Mouse (Mus musculus) spleen, postnatal 14 days (tissue): ENCODE measurements around the gene Foxo3.

ENCODE experiments used
- DNase-seq, 2 experiments: peaks; one replicate each; pipeline ENCODE4 v3.0.0; 2021 to 2022; ENCODE audit warnings: low spot score in 2 of 2

Foxo3 gene

DNA sequence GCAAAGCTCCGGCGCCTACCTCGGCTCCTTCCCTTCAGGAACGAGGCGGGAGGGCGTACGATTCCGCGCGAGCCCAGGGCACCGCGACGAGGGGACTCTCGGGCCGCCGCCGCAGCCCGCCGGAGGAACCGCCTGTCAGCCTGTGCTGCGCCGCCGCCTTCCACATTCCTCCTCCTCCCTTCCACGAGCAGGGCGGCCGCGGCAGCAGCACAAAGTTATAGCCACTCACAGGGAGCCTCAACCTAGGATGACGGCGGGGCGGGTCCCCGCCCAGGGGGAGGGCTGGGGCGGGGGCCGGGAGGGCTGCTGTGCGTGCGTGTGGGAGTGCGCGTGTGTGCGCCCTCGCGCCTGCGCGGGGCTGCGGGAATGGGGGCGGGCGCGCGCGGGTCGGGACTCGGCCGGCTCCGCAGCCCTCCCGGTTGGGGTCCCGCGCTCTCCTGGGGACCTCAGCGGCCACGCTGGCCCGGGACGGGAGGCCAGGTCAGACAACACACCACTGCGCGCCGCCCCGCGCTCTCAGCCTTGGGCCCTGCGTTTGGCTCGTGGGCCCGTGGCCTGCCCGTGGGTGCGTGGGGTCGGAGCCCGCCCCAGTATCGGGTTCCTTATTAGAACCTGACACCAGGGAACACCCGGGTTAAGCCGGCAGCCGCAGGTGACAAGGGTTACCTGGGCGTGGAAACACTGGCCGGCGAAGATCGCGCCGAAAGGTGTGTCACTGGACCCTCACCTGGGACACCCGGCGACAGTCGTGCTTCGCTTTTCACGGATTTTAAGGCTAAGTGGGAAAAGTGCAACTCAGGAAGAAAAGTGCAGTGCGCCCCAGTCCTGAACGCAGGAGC lies at the start of gene Foxo3:
Foxo3 (minus strand) TSS at position 249 of the 839 bp plus-strand sequence.
- DNase-seq, result peak; percentile 80 to 83

DNA sequence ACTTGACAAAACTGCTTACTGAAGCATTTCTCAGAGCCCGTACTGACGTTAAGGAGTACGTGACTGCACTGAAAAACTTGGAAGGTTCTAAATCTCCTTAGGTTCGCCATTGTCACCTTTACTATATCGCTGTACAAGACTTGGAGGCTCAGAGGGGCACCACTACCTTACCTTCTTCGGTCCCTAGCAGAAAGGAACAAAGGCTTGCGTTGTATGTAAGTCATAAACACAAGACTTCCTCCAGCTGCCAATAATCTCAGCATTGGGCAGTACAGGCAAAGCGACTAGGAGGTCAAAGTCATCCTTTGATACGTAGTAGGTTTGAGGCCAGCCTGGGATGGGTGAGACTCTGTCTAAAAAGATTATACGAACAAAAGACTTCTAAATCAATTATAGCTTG lies 48.8 kb upstream of the Foxo3 start:
- no peak for DNase-seq

DNA sequence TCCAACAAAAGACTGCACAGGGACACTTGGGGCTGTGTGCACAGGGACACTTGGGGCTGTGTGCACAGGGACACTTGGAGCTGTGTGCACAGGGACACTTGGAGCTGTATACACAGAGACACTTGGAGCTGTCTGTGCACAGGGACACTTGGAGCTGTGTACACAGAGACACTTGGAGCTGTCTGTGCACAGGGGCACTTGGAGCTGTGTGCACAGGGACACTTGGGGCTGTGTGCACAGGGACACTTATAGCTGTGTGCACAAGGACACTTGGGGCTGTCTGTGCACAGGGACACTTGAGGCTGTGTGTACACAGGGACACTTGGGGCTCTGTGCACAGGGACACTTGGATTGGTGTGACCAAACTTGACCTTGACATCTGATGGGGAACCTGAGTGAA lies 47.4 kb upstream of the Foxo3 start:
- no peak for DNase-seq

DNA sequence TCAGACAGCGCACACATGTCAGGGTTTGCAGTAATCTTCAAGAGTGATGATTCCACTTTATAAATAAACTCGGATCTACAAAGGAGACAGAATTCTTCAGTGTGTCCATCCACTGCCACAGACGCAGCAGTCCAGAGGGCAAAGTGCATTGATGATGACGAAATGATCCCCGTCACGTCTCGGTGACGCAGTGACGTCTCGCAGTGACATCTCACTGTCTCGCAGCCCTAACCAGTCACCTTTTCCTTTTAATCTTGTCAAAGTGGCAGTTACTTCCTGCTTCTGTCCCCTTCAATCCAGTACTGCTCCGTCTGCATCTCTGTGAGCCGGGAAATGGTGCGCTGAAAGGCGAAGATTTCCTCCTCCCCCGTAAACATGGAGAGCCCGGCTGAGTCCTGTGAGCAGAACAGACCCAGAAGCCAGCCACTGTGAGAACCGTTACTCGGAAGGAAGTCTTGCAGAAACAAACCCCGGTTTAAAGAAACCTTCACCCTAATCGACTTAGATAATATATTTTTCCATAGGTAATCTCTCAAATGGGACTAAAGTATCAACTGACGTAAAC lies 36.7 kb upstream of the Foxo3 start:
- no peak for DNase-seq

DNA sequence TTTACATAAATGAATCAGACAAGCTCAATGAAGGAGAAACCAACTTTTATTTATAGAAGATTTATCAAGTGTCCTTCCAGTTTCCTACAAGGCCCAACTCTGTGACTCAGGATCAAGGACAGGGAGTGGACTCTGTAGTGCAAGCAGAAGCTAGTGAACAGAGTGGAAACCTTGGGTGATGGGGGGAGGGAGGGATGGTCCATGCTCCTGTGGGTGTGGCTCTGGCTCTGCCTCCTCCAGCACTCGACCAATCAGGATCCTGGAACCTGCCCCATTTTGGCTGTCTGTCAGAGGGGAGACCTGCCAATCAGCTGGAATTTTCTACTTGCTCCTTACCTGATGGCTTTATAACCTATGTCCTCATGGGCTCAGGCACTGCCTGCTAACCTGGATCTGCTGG lies 36.0 kb upstream of the Foxo3 start:
- no peak for DNase-seq

DNA sequence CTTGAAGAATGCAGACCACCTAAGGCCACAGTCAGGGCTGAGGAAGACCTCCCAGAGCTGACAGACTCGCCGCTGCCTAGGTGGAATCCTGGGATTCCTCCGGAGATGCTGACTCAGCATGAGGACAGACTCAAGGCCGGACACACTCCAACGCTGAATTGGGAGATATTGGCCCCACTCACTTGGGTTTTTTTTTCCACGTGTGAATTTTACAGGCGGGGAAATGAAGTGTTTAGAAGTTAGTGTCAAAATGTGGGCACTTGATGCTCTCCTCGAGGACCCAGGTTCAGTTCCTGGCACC lies 32.1 kb upstream of the Foxo3 start:
- DNase-seq, result no peak

DNA sequence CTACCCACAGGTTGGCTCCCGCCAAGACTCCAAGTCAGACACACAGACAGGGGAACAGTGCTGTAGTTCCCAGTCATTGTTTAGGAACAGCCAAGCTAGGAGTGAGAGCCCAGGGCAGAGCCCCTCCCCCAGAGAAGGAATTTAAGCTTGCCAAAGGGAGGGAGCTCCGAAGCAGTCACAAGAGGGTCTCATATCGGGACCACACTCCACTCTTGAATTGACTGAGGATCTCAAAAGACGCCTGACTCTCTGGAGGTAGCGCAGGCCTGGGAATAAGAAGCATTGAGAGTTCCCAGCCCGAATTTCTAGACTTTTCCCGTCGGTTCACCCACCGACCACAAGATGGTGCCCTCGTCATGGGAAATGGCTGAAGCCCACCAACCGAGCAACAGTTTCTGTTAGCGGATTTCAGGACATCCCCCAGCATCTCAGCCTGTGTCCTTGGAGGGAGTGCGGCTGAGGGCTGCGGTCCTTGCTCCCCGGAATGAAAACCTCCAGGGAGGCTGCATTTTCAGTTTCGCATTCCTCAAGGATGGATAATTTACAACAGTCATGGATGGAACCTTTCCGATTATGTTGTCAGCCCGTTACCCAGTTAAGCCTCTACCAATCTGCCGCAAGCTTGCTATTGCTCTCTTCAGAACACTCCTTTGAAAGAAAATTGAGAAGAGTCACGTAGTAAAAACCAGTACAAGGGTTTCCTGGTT lies 31.6 kb upstream of the Foxo3 start:
- DNase-seq, result peak; percentile 21 to 48

DNA sequence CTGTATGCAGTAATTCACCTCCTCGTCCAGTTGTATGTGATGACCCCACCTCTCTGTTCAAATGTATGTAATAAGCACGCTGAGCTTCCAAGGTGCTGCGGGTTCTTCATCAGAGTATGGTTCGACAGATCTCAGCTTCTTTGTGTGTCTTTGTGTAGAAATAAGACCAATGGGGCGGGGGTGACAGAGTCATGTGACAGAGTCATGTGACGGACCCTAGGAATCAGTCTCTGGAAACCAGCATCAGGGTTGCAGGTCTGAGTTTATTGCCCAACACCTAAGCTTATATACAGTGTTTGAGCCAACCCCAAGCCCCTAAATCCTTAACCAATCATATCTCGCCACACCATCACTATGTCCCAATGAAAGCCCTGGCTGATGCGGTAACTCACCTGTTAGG lies 29.9 kb upstream of the Foxo3 start:
- no peak for DNase-seq

DNA sequence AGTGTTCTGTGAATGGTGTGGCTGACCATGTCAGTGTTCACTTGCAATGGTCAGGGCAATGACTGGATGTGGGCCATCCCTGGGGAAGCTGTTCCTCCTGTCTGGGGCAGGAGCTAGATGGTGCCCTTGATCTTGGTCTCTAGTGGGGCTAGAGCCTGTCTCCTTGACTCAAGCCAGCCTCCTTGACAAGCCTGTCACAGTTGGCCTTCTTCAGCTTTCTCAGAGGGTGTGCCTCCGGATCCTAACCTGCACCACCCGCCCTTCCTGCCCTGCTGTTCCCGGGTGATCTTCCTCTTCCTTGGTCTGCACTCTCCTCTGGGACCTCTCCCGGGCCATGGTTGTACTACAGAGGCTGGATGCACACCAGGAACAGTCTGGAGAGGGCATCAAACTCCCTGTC lies 24.2 kb upstream of the Foxo3 start:
- no peak for DNase-seq

DNA sequence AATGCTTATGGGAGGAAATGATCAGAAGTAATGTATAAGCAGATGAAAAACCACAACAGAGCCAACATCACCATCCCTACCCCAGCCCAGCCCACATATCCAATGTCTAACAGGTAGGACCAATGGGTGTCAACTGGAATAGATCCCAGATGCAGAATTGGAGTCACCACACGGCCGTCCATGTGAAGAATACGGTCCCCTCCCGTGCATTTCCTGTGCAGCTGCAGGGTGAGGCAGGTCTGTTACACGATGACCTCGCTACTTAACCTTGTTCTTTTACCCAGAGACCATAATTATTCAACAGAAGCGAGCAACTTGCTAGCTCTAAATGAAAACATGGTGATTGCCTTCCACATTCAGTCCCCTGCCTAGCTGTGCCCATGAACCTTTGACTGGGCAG lies 23.4 kb upstream of the Foxo3 start:
- DNase-seq, result no peak

DNA sequence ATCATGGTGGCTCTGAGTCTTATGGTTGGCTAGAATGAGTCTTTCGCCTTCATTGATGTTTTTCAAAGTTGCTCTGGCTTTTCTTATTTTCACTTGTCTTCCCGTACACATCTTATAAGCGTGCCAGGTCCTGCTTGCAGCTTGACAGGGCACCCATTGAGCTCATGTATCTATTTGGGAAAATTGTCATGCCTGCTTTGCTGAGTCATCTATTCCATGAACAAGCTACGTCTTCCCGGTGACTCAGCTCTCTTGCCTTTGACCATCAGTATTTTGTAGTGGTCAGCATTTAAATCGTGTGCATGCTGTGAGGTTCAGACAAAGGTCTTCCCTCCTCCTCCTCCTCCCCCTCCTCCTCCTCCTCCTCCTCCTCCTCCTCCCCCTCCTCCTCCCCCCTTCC lies 22.9 kb upstream of the Foxo3 start:
- DNase-seq, result no peak

DNA sequence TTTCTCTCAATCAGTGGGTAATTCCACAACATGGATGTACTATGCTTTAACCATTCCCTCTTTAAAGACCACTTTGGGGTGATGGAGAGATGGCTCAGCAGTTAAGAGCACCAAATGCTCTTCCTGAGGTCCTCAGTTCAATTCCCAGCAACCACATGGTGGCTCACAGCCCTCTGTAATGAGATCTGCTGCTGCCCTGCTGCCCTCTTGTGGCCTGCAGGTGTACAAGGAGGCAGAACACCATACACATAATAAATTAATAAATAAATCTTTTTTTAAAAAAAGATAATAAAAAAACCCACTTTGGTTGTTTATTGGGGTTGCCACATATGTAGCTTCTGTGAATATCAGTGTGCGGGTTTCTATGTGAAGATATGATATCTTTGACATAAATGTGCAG lies 21.4 kb upstream of the Foxo3 start:
- DNase-seq, result no peak

DNA sequence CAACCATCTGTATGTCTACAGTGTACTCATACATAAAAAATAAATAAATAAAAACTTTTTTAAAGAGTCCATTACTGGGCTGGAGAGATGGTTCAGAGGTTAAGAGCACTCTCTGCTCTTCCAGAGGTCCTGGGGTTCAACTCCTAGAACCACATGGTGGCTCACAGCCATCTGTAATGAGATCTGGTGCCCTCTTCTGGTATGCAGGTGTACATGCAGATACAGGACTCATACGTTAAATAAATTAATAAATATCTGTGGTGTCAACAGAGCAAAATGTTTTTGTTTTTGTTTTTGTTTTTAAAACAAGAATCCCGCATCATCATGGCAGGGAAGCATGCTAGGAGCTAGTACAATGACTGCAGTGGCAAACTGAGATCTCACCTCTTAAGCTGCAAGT lies 20.6 kb upstream of the Foxo3 start:
- DNase-seq, result no peak

DNA sequence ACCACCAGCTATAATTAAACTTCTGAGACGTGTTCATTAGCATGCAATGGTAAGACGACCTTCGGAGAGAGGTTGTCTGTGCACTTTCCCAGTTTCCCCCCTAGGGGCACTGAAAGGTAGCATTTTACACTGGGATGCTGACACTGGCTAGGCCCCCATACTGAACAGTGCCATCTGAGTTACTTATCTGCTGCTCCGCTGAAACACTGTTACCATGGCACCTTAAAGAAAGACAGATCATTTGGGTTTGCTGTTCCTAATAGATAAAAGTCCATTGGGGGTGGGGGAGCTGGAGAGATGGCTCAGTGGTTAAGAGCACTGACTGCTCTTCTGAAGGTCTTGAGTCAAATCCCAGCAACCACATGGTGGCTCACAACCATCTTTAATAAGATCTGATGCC lies 20.0 kb upstream of the Foxo3 start:
- DNase-seq, result no peak

DNA sequence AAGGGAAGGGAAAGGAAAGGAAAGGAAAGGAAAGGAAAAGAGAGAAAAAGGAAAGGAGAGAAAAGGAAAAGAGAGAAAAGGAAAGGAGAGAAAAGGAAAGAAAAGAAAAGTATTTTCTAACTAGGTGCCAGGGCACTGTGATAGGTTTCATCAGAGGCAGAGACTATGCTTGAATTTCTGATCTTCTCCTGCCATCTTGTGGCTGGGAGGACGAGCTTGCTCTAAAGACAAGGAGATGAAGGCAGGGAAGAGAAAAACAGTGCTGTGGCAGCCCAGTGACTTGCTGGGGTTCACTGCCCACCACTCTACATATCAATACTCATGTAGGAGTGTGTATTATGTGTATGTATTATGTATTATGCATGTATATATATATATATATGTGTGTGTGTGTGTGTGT lies 18.5 kb upstream of the Foxo3 start:
- no peak for DNase-seq

DNA sequence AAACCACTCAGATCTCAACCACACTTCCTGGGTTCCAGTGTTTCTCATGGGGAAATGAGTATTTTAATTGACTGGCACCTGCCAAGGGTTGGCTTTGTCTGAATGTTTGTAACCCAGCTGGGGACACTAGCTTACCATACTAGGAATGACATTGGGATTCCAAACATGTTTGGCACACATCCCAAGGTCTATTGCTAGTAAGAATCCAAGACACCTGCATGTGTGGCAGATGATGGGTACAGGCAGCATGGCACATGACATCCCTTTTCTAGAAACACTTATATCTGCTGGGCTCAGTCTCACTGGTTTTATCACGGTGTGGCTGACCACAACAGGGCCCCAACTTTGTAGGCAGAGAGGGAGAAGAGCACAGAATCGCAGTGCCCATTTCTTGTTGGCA lies 17.8 kb upstream of the Foxo3 start:
- no peak for DNase-seq

DNA sequence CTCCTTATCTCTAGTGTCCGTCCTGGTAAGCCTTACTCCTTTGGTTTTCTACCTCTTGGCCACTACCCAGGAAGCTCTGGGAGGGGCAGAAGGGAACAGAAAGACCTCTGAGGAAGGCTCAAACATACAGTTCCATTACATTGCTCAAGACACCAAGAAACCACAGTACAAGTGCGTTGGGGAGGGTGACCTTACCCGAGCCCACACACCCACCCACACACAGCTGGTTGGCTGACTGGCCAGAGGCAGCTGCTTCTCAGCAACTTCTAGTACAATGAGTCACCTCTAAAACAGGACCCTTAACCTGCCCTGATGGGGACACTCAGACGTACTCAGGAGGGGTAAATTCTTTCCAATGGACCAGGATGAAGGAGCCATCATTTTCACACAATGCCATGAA lies 17.3 kb upstream of the Foxo3 start:
- no peak for DNase-seq

DNA sequence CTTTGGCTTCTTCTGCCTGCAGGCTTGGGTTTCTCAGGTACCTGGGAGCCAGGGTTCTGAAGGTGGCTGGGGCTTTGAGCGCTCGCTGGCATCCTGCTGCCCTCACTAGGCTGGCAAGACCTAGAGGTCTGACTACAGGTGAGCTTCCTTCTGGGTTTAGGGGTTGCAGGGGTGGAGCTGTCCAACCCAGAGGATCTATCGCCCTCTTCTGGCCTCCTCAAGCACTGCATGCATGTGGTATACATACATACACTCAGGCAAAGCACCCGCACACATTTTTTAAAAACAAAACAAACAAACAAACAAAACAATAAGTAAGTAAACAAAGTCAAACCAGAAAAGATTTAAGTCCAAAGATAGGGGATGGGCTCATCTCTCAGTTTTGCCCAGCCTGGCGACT lies 14.8 kb upstream of the Foxo3 start:
- peak; percentile 64 to 79 for DNase-seq

DNA sequence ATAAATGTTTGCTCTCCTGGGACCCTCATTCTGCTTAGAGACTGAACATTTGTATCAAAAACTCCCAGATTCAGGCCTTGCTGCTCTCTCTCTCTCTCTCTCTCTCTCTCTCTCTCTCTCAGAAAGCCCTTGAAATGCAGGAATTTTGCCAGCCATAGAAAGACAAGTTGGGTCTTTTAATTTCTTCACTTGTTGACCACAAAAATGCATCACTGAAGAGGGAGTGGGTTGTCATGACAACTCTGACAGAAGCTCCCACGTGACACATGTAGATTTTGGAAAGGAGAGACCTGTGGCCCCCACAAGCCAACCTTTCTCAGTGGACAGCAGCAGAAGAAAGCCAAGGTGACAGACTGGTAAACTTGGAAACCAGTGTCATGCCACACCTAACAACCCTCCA lies 11.1 kb upstream of the Foxo3 start:
- no peak for DNase-seq

DNA sequence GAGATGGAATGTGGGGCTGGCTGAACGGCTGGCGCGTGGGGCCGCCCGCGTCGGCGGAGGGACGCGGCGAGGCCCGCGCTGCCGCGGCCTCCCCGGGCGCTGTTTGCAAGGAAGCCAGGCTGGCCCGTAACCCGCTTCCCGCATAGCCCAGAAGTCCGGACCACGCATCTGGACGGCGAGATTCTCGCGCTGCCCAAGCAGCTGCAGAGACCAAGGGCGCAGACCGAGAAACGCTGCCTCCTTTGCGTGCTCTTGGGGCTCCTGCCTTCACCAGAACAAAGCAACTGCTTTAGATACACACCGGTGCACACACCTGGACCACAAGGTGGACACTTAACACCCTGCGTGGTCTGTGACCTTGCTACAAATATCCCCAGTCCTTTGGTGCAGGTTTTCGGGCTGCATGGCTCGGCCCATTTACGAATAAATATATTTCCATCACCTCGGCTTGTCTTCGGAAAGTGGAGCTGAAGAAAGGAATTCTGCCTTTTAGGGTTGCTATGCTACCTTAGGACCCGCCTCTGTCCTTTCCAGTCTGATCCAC lies 1.8 kb upstream of the Foxo3 start:
- DNase-seq, result no peak

DNA sequence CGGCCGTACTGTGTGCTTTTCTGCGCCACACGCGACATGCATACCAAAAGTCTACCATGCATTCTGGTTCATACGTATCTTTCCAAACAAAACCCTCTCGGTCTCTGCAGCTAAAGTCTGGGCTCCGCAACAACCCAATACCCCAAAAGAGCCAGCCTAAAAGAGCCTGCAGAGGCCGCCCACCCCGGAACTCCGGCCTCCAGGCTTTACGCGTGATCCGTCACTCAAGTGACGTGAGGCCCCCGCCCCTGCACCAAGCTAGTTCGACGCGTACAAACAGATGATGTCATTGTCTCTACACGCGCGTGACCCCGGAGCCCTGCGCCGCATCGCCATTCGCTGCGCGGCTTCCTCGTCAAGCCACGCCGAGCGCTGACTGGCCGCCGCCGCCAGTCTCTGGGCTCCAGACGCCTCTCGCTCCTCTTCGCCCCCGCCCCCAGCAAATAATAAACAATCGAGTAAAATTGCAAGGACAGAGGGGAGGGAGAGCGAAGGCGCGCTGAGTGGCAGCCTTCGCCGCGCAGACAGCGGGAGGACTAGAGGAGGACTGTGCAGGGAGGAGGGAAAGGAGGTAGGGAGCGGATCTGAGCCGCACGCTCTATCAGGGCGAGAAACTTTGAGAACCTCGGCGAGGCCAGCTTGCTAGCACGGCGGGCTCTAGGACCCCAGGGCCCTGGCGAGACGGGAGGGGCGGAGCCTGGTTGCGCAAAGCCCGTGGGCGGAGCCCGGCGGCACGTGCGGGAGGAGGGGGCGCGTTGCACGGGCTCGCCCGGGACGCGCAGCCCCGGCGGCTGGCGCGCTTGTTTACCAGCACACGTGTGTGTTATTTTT lies 1.1 kb upstream of the Foxo3 start:
- DNase-seq, result peak; percentile 93 to 95

DNA sequence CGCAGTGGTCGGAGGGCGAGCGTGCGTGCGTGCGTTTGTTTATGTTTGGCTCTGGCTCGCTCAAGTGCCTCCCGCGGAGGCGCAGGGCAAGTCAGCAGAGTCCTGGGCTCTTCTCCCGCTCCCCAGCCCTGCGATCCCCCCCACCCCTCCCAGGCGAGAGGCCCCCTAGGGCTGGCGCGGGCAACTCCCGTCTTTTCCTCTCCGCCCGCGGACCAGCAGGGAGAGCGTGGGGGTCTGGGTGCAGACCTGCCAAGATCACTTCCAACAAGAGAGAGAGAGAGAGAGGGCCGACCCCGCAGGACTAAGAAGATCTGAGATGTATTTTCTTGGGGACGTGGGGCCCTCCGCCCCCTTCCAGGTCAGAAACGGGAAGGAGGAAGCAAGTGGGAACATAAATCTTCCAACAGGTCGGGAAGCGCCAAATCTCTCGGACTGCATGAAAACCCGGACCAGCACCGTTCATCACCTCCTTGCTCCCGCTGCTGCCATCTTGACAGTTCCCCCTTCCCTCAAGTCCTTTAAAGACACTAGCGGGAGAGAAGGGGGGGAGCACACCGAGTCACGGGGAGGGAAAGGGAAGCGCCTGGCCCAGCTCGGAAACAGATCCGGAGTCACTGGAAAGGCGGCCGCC lies 569 bp downstream of the Foxo3 start:
- no peak for DNase-seq
